Mouse (Mus musculus): ENCODE measurements around the gene Cdc45.
"Not testable (repeated sequence)": the region's sequence is repeated elsewhere in the genome, so short reads cannot be mapped to it uniquely, and the experiment has no call there.

Cdc45 gene

GRCm38 (mm10) chr16:18811468-18812384 is at the start of gene Cdc45, which contains the start of gene Ufd1:
Cdc45 (minus strand) TSS chr16:18811987.
Ufd1 (plus strand) TSS chr16:18811779.
- DNase-seq (ENCODE audit: low spot score) = peak; percentile 83

DNA sequence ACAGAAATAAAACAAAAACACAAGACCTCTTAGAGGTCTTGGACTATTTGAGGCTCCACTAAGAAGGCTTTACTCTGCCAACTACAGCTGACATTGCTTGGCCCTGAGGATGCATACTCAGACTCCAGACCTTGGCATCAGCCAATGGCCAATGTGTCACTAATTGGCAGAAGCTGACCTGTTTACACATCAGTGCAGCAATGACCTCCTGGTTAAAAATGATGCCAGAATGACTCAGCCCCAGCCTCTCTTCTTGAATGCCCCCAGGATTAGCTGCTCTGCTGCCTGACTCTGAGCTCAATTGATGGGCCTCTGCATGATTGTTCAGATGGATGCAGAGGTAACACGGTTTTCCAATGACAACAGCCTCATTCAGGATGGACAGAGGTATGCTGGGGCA is 48.4 kb upstream of the Cdc45 start:
- no peak for DNase-seq (ENCODE audit: low spot score)

DNA sequence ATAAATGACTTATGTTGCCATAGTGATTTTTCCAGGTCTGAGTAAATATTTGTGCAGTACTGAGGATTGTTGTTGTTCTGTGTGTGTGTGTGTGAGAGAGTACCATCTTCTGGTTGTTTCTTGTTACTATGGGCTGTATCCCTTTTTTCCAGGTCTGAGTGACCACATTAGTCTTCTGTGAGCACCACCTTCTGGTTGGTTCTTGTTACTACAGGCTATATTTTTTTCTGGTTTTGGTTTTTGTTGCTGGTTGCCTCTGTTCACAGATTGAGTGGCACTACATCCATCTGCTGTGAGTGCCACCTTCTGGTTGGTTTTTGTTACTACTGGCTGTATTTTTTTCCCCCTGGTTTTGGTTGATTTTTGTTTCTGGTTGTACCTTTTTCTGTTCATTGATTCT is 46.8 kb upstream of the Cdc45 start:
- no peak for DNase-seq (ENCODE audit: low spot score)

- DNase-seq (ENCODE audit: low spot score) = not testable (repeated sequence)
These were observed 37.9 kb upstream of the Cdc45 start for GRCm38 (mm10) chr16:18849521-18850190.

GRCm38 (mm10) chr16:18846301-18846820 is 34.6 kb upstream of the Cdc45 start:
- DNase-seq (ENCODE audit: low spot score) = no peak

- no peak for DNase-seq (ENCODE audit: low spot score)
These were observed 26.6 kb upstream of the Cdc45 start for GRCm38 (mm10) chr16:18838346-18838745.

- DNase-seq (ENCODE audit: low spot score) = peak; percentile 88
These were observed 24.9 kb upstream of the Cdc45 start, which contains the start of the genes 2510002D24Rik and Gm28539 for GRCm38 (mm10) chr16:18836468-18837208. 2510002D24Rik (plus strand) TSS chr16:18836578. Gm28539 (plus strand) TSS chr16:18836584.

- no peak for DNase-seq (ENCODE audit: low spot score)
These were observed 24.3 kb upstream of the Cdc45 start for GRCm38 (mm10) chr16:18836073-18836467.

DNA sequence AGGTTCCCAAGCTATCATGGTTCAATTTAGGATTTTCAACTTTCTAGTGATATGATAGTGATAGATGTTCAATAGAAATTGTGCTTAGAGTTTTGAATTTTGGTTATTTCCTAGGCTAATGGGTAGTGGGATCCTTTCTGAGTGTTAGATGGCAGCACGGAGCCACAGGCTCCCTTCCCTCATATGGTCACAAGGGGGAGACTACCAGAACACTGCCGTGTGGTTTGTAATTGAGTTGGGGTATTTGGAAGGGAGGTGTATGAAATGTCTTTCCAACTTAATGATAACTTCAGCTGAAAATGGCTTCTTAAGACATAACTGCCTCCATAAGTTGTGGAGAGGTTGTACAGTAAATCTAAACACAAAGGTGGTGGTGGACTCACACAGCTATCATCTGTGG is 21.7 kb upstream of the Cdc45 start:
- DNase-seq (ENCODE audit: low spot score) = no peak

GRCm38 (mm10) chr16:18829102-18829501 is 17.3 kb upstream of the Cdc45 start:
- DNase-seq (ENCODE audit: low spot score) = no peak

DNA sequence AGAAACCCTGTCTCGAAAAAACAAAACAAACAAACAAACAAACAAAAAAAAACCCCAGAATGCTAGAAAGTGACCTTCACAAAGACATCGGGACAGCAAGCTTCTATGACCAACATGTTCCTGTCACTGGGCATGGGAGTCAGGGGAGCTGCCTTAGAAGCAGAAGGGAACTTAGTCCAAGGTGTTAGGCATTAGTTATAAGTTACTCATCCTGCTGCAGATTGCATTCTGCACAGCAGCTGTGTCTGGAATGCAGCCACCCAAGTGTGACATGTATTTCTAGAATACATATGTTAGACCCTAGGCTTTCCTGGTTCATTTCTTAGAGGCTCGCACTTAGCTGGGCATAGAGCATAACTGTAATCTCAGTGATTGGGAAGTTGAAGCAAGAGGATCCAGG is 16.8 kb upstream of the Cdc45 start:
- no peak for DNase-seq (ENCODE audit: low spot score)

- no peak for DNase-seq (ENCODE audit: low spot score)
These were observed 11.1 kb upstream of the Cdc45 start for GRCm38 (mm10) chr16:18822925-18823324.

GRCm38 (mm10) chr16:18822356-18822755 is 10.6 kb upstream of the Cdc45 start:
- DNase-seq (ENCODE audit: low spot score) = no peak

DNA sequence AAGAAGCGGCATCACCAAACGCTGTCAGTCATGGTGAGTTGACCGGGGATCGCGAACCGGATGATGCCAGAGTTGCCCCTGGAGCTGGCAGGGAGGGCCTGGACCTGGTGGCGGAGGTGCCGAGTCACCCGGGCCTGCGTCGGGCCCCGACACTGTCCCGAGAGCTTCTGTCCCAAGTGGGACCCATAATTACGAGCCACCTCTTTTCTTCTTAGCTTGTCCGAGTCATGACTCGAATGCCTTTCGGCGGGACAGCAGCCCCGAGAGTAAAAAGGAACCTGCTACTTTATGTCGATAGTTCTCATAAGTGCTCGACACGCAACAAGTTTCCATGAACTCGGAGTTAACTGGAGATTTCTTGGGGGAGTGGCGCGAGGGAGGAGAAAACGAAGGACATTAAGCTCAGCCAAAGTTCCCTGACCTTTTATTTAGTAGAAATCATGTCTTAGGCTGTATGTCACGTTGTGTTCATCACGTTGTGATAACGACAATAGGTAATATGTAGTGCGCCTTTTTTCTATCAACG is 661 bp upstream of the Cdc45 start:
- DNase-seq (ENCODE audit: low spot score) = no peak

- no peak for DNase-seq (ENCODE audit: low spot score)
These were observed 755 bp downstream of the Cdc45 start for GRCm38 (mm10) chr16:18811032-18811431.

- no peak for DNase-seq (ENCODE audit: low spot score)
These were observed 2.8 kb downstream of the Cdc45 start for GRCm38 (mm10) chr16:18809001-18809400.

GRCm38 (mm10) chr16:18805746-18806145 is 6.0 kb downstream of the Cdc45 start:
- no peak for DNase-seq (ENCODE audit: low spot score)

DNA sequence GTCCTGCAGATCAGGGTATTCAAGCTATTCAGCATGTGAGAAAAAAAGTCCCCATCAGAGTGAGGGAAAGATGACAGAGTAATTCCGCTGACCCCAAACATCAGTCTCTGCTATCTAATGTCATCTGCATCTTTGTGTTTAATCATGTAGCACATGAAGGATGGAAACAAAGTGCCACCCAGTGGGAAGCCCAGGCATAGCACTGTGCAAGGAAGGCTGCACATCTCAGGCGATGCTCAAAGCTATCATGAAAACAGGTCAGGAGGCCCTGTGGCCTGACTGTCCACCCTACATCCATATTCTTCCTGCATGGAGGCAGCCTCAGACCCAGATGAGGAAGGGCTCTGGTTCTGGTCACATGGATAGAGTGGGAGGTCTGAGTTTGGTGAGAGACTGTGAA is 12.9 kb downstream of the Cdc45 start:
- DNase-seq (ENCODE audit: low spot score) = peak; percentile 30

GRCm38 (mm10) chr16:18798151-18798550 is 13.6 kb downstream of the Cdc45 start:
- DNase-seq (ENCODE audit: low spot score) = no peak

DNA sequence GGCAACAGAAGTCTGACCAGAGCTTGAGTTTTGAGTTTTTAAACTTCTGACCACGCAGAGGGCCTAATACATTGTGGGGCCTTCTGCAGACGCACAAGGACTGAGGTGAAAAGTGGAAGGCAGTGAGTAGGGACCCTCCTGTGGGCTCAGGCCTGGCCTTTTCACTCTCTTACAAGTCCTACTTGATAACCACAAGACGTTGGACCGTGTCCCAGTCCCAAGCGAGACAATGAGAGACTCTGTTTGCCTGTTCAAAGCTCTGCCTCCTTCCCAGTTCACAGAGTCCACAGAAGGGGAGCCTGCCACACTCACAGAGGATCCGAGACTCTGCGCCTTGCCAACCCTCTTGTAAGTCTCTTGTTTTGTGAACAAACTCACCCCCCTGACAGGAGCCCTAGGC is 15.1 kb downstream of the Cdc45 start:
- no peak for DNase-seq (ENCODE audit: low spot score)

DNA sequence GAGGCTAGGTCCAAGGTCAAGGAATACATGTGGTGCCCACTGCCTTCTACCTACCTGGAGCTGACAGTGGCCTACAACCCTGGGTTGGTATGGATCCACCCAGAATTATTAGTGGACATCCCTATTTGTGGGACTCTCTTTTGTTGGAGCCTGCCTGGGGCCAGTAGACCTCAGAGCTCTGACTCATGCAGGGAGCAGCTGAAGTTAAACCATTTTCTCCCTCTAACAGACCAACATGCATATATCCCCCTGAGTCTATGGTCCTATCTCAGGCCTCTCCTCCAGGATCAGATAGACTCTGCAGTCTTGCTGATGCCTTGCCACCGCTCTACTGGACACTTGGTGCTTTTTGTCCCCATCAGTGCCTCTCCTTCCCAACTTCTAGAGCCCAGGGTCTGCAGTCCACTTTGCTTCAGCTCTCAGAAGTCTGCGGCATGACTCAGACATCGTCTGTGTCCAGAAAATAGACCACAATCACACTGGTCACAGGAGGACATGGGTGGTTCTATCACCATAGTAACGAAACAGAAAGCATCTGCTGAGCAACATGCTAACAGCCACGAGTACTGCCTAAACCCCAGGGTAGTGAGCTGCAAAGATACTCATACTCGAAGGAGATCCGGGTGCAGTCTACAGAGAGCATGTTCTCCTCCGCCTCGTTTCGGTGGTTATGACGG is 16.4 kb downstream of the Cdc45 start:
- DNase-seq (ENCODE audit: low spot score) = no peak

All from ovary, postnatal 36 days (tissue).